Mouse (Mus musculus): Measurements from ENCODE around the gene Trpm2.

DNA sequence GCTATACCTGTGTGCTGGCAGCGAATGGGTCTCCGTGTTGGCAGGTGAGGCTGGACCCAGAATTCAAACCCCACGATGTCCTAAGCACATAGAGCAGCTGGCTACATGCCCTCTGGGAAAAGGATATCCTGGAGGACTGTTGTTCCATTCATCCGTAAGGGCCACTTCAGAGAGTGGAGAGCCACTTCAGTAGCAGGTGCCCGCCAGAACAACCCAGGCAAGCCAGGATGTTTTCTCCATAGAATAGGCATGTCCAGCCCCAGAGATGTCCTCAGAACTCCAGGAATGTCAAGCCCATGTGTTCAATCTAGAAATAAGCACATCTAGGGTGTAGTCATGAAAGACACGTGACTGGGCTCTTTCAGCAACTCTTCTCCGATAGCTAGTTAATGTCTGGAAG is 100.7 kb downstream of the Trpm2 start:
- TF ChIP-seq CTCF (IDR thresholded peaks at IDR 0.05; ENCODE audit: extremely low read depth, insufficient read depth, low read length) (no peak), POLR2A (IDR thresholded peaks at IDR 0.05; ENCODE audit: extremely low read depth, insufficient read depth, low read length) (no peak)
